Mouse (Mus musculus) G1E (cell line): ENCODE measurements around the gene Map1b. TPM values are rescaled to one million over a fixed set of nuclear protein-coding genes. Genes with fewer than 3 reads are reported as not detected.

Source experiments
- ATAC-seq: 2 replicates; pipeline ENCODE4 v1.8.0; 2016; ENCODE audit warnings: mild to moderate bottlenecking; ENCODE audit not compliant: insufficient number of reproducible peaks, poor library complexity, low FRiP score, severe bottlenecking; ENCODE audit errors: extremely low read depth
- DNase-seq: peaks from one replicate; pipeline ENCODE4 v3.0.0; 2012; ENCODE audit warnings: low spot score
- H3K27me3 ChIP-seq: 2 replicates; pipeline ENCODE4 v1.6.1; 2012; ENCODE audit warnings: mild to moderate bottlenecking, low read length, inconsistent platforms; ENCODE audit not compliant: insufficient read depth
- H3K36me3 ChIP-seq: replicated peaks from 2 replicates; pipeline ENCODE3; 2012; ENCODE audit warnings: mild to moderate bottlenecking, inconsistent platforms
- H3K4me1 ChIP-seq: 2 replicates; pipeline ENCODE4 v1.6.1; 2012; ENCODE audit warnings: low read depth, low read length, inconsistent platforms, mixed read lengths; ENCODE audit not compliant: insufficient read depth
- H3K4me3 ChIP-seq: 2 replicates; pipeline ENCODE4 v1.5.1; 2012; ENCODE audit warnings: low read depth, mild to moderate bottlenecking, inconsistent platforms, low read length, moderate library complexity, mixed read lengths
- H3K9me3 ChIP-seq: replicated peaks from 2 replicates; pipeline ENCODE4 v1.6.1; 2012; ENCODE audit warnings: inconsistent platforms
- CTCF ChIP-seq: IDR thresholded peaks from 2 replicates; pipeline ENCODE4 v1.5.1; 2012; ENCODE audit warnings: low read depth, low read length, inconsistent platforms, mixed read lengths
- GATA1 ChIP-seq: IDR thresholded peaks from 2 replicates; pipeline ENCODE4 v1.6.1; 2012; ENCODE audit warnings: borderline replicate concordance, low read length, inconsistent platforms, mixed read lengths
- GATA2 ChIP-seq: IDR thresholded peaks from 2 replicates; pipeline ENCODE4 v1.6.1; 2012; ENCODE audit warnings: low read depth, low read length, inconsistent platforms, borderline replicate concordance
- POLR2AphosphoS5 ChIP-seq: IDR thresholded peaks from 2 replicates; pipeline ENCODE4 v1.6.1; 2012; ENCODE audit warnings: low read depth, low read length, inconsistent platforms; ENCODE audit not compliant: insufficient replicate concordance
- TAL1 ChIP-seq: conservative IDR thresholded peaks from 2 replicates; pipeline ENCODE4 v1.6.1; 2012; ENCODE audit warnings: low read depth, low read length, inconsistent platforms, mixed read lengths
- polyA plus RNA-seq: library from polyadenylated mRNA; stranded (reverse); fragments of >175 nt; gene quantifications from 2 replicates; pipeline ENCODE4 v1.2.3, GENCODE M21; 2012
- total RNA-seq, 2 experiments: library from RNA; stranded (forward) in 1 of 2; stranded (reverse) in 1 of 2; fragments of 200-1000 nt in 1 of 2; fragments of >200 nt in 1 of 2; fragmentation: Nextera tagmentation in 1 of 2; gene quantifications; 2 replicates each; pipeline ENCODE4 v1.2.3; 2014 to 2017

Gene Map1b
- total RNA-seq (2014; fragmentation: Nextera tagmentation) (not detected in 2 replicates), total RNA-seq (2017) (0.12 and 0.33 TPM in 2 replicates), polyA plus RNA-seq (not detected in 2 replicates)

DNA sequence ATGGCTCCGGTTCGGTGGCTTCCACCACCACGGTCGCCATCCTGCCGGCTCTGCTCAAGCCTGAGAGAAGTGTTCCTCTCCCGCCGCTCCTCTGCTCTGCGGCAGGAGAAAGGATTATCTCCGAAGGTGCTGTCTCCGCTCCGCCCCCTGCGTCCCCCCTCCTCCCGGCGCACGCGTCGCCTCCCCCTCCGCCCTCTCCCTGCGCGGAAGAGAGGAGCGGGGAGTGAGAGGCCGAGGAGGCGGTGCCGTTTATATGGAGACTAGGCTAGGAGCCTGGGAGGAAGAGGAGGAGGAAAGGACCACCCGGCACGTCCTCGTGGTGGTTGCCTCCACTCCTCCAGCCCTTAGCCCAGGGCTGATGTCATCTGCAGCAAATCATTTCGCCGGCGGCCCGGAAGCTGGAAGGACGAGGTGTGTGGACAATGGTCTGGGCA is at the start of gene Map1b:
TSS of gene Map1b (minus strand) at position 93 of the 434 bp plus-strand sequence.
- peaks cover 30% of the 10 kb centered on the region for H3K9me3 ChIP-seq
- TF ChIP-seq GATA1 (no peak), TAL1 (no peak)
- H3K4me3 ChIP-seq = peak within 1 kb of the TSS; percentile 23; the same call in 1 of the 2 replicates
- no peaks in the 10 kb centered on the region for H3K4me1 ChIP-seq
- ATAC-seq (no peak), DNase-seq (no peak)
- no peaks in the 10 kb centered on the region for H3K36me3 ChIP-seq
- H3K27me3 ChIP-seq = peaks cover 2% of the 10 kb centered on the region; the same call in 1 of the 2 replicates

DNA sequence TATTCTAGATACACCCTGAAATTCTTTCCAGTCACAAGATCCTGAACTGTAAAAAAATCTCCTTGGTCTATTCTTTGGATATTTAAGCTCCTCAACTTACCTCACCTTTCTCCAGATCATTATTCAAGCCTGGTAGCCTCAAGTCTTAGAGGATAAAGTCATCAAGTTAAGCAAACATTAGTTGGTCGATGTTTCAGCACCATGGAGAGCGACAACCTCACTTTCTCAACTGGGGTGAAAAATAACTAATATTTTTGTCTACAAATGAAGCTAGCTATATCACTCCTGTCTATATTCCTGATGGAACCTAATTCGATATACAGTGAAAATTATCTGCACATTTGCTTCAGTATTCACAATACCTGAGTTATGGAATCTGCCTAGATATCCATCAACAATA is 48.0 kb upstream of the Map1b start:
- TF ChIP-seq GATA1 = no peak
- no peak for TF ChIP-seq POLR2AphosphoS5
- TF ChIP-seq TAL1 = no peak
- TF ChIP-seq GATA2 = no peak
- TF ChIP-seq CTCF = no peak
- DNase-seq (no peak), ATAC-seq (no peak)
- Histone ChIP-seq H3K4me1 (no peaks in the 10 kb centered on the region), H3K9me3 (peaks cover 5% of the 10 kb centered on the region; the same call in 1 of the 2 replicates), H3K36me3 (no peaks in the 10 kb centered on the region), H3K4me3 (no peak overlapping the region), H3K27me3 (no peaks in the 10 kb centered on the region)

DNA sequence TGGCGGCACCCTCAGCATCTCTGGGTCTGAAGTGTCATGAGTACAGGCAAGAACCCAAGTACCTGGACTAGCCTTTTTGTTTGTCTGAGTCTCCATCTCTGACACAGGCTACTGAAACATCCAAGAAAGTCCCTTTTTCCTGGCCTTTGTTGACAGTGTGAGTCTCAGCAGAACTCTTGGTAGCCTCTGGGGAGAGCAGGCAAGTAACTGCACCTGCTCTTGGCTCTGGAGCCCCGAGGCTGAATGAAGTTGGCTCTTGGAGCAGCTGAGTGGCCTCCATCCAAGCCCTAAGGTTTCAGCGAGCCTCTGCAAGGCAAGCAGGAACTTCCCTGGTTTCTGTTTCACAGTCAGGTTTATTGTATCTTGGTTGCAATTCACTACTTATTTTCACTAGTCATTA is 46.7 kb upstream of the Map1b start:
- Histone ChIP-seq H3K36me3 (no peaks in the 10 kb centered on the region), H3K9me3 (peaks cover 14% of the 10 kb centered on the region), H3K4me1 (no peaks in the 10 kb centered on the region), H3K4me3 (no peak overlapping the region), H3K27me3 (no peaks in the 10 kb centered on the region)
- ATAC-seq (no peak), DNase-seq (no peak)
- TF ChIP-seq TAL1 (no peak), CTCF (no peak), GATA1 (no peak), POLR2AphosphoS5 (no peak)

DNA sequence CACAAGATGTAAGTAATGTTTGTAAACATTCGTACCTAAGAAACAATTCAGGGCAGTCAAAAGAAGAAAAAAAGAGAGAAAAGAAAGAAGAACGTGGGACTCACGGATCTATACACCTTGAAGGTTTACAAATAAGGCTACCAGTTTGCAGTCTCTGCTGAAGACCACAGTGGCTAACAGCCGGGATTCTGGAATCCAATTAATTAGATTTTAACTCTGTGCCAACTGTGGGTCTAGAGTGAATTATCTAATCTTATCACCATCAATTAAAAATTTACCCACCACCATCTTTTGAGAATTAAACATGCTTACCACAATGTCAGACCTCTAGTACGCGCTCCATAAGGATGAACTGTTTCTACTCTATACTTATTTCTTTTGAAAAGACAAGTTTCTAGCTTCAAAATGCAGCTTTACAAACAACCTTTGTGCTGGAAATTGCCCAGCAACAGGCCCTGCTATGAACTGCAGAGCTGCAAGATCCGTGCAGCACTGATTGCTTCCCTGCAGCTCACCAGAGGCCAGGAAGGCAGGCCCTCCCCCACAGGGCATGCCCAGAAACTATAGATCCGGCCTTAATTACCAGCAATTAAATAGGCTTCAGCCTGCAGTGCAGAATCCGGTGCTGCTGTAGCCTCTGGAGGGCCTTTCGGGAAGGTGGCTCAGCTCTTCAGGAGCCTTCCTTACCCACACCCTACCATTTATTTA is 45.7 kb upstream of the Map1b start:
- Histone ChIP-seq H3K27me3 (no peaks in the 10 kb centered on the region), H3K4me3 (no peak overlapping the region), H3K4me1 (no peaks in the 10 kb centered on the region), H3K9me3 (peaks cover 21% of the 10 kb centered on the region), H3K36me3 (no peaks in the 10 kb centered on the region)
- ATAC-seq (no peak), DNase-seq (no peak)
- TF ChIP-seq GATA2 = no peak
- no peak for TF ChIP-seq GATA1
- no peak for TF ChIP-seq CTCF
- TF ChIP-seq TAL1 = no peak
- TF ChIP-seq POLR2AphosphoS5 = no peak

DNA sequence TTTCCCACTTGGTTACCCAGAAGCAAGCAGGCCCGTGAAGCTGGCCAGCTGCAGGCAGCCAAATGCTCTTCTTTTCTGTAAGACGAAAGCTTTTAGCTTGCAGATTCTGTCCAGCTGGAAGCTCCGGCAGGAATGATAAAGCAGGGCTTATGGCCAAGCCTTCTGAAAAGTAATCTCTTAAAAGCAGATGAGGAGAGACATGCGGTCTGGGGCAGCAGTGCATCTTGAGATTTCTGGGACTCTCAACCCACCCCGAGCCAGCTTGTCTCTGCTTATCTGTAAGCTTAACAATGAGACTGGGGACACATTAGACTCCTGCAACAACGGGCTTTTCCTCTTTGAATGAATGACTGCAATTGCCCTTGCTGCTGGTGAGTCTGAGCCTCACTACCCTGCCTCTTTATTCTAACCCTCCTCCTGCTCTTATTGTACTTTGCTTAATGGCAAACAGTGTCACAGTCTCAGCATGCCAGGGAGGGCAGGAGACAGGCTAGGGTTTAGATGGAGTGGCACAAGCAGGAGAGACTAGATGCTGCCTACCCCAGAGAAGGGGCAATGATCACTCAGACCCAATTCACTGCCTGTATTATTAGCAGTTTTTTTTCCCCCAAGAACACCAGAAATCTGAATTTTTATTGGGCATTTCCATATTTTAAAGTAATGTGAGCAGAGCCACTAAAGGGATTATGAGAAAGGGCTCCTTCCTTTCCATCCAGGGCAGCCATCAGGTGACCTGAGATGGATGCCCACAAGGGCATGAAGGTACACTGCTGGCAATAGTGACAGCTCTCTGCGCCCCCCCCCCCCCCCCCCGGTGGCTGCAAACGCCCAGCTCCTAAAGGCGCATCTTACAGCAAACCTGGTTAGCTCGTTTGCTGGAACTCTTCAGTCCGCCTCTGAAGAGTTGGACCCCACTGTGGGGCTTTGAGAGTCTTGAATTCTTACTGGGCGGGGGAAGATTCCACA is 44.6 kb upstream of the Map1b start:
- no peak for TF ChIP-seq CTCF
- TF ChIP-seq TAL1 = no peak
- no peak for TF ChIP-seq GATA1
- no peak for TF ChIP-seq GATA2
- TF ChIP-seq POLR2AphosphoS5 = no peak

DNA sequence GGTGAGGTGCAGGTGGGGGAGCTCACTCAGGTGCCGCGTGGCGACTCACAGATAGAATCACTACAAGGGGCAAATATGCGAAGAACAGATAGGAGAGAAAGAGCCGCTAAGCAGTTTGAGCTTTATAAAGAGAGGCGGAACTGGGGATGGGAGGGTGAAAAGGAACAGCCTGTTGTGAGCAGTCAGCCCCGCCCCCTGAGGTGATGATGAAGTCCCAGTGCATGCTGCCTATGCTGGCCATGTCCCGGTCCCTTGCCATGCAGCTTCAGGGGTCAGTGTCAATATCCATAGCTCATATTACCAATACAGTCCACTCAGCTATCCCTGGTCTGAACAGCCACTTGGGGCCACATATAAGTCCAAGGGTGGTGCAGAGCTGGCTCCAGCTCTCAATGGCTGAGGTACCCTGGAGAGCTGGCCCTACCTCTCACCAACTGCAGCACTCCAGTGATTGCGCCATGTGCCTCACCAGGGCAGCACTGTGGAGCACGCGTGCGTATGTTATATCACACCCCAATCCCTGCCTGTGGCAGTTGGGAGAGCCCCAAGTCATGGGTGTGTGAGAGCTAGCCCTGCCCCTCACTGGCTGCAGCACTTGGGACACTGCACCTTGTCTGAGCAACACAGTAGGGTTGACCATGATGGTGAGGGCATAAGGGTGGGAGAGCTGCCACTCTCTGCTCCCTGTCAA is 42.0 kb upstream of the Map1b start:
- DNase-seq (no peak), ATAC-seq (no peak)
- no peaks in the 10 kb centered on the region for H3K27me3 ChIP-seq
- no peak for TF ChIP-seq CTCF
- H3K4me3 ChIP-seq = no peak overlapping the region
- H3K4me1 ChIP-seq = no peaks in the 10 kb centered on the region
- peaks cover 25% of the 10 kb centered on the region for H3K9me3 ChIP-seq
- no peaks in the 10 kb centered on the region for H3K36me3 ChIP-seq

More for the DNA sequence above, 44.6 kb upstream of the Map1b start:
- H3K36me3 ChIP-seq = no peaks in the 10 kb centered on the region
- H3K4me1 ChIP-seq = no peaks in the 10 kb centered on the region
- H3K27me3 ChIP-seq = no peaks in the 10 kb centered on the region
- ATAC-seq (no peak), DNase-seq (no peak)
- H3K9me3 ChIP-seq = peaks cover 24% of the 10 kb centered on the region
- H3K4me3 ChIP-seq = no peak overlapping the region
